Mouse (Mus musculus) cortical plate, adult 2 months (tissue): ENCODE measurements around the gene Zdhhc5.

ENCODE experiments used
- CTCF ChIP-seq: fragments of 200-500 bp; IDR thresholded peaks from 2 replicates; pipeline ENCODE4 v1.5.1; 2011; ENCODE audit warnings: mild to moderate bottlenecking, control low read depth, low read length; ENCODE audit not compliant: insufficient read depth; ENCODE audit errors: extremely low read depth
- POLR2A ChIP-seq: fragments of 200-500 bp; IDR thresholded peaks from 2 replicates; pipeline ENCODE4 v1.6.1; 2011; ENCODE audit warnings: mild to moderate bottlenecking, low read length, control low read depth; ENCODE audit not compliant: insufficient read depth; ENCODE audit errors: extremely low read depth

- TF ChIP-seq CTCF (peak; percentile 47; the same call in 1 of the 2 replicates), POLR2A (no peak)
Observed at GRCm38 (mm10) chr2:84758542-84759127, 43.7 kb upstream of the Zdhhc5 start.
